24 mouse cellular contexts compared by ENCODE assay signal in the genomic region with DNA sequence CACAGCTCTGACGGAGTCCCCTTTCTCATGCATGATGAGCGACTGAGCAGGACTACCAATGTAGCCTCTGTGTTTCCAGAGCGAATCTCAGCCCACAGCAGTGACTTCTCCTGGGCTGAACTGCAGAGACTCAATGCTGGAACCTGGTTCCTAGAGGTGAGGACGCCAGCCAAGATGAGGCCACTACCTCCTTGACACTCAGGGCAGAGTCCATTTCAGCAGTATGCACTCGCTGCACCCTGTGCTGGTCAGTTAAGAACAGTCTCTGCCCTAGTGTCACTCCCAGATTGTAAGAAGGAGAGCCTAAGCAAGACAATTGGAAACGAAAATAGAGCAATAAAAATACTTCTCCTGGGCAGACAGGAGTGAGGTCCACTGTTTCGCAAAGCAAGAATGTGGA. TPM values are rescaled to one million over a fixed set of nuclear protein-coding genes. Genes with fewer than 3 reads are reported as not detected.
A peak's percentile ranks its signal among the peaks of the same experiment; 100 is the strongest.
DNase-seq lines count a peak whose midpoint lies in the region; ATAC-seq lines count a peak whose summit lies in the region.
"Had no signal": no experiment of that assay in that cellular context is flagged by ENCODE, and none has a peak within 500 bp of the region (broad histone marks: within the 10 kb centered on the region; RNA-seq: fewer than 3 reads in every experiment).

No protein-coding gene starts in this region.

- ATAC-seq in intestine, embryonic 16.5 days: peak; percentile 55; the same call in 1 of the 2 replicates
- no peak for ATAC-seq in intestine, embryonic 15.5 days
- ATAC-seq in kidney, embryonic 14.5 days (ENCODE audit: low FRiP score, low TSS enrichment): no peak
- ATAC-seq: activated CD4-positive, CD25-positive, alpha-beta regulatory T cell, adult 4 months; forebrain, postnatal 0 days had no signal

- DNase-seq in kidney, adult 8-10 months: peak; percentile 50 to 56
- peak; percentile 42 for DNase-seq in kidney, postnatal 14 days
- peak; percentile 3 for DNase-seq in yolk sac, embryonic 10.5 days (ENCODE audit: low spot score)
- DNase-seq in right cerebral cortex, postnatal 14 days: no peak
- no peak for DNase-seq in left cerebral cortex, adult 18-20 months (ENCODE audit: low spot score in 2 of 2)
- DNase-seq: adrenal gland, postnatal 14 days; cerebellum, adult 11-12 months; cerebellum, adult 9-10 months; cerebellum, postnatal 25 days; forebrain, postnatal 0 days; gastrocnemius, adult 2 months; gastrocnemius, postnatal 25 days had no signal

- no peaks in the 10 kb centered on the region for H3K36me3 ChIP-seq in intestine, embryonic 16.5 days (ENCODE audit: control insufficient read depth, insufficient read depth, low read length)
- no peaks in the 10 kb centered on the region for H3K36me3 ChIP-seq in intestine, embryonic 15.5 days
- no peaks in the 10 kb centered on the region for H3K36me3 ChIP-seq in kidney, embryonic 14.5 days (ENCODE audit: control insufficient read depth, insufficient read depth, low read length)
- H3K36me3 ChIP-seq: embryonic facial prominence, embryonic 13.5 days; forebrain, embryonic 12.5 days; heart, embryonic 12.5 days; hindbrain, embryonic 10.5 days had no signal

- no peaks in the 10 kb centered on the region for H3K9me3 ChIP-seq in intestine, embryonic 16.5 days (ENCODE audit: control insufficient read depth, low read length)
- no peaks in the 10 kb centered on the region for H3K9me3 ChIP-seq in intestine, embryonic 15.5 days
- H3K9me3 ChIP-seq in kidney, embryonic 14.5 days (ENCODE audit: control insufficient read depth, low read length): no peaks in the 10 kb centered on the region
- H3K9me3 ChIP-seq: embryonic facial prominence, embryonic 13.5 days; forebrain, embryonic 12.5 days; heart, embryonic 12.5 days; hindbrain, embryonic 10.5 days had no signal

- no peak overlapping the region for H3K4me2 ChIP-seq in intestine, embryonic 16.5 days (ENCODE audit: low read depth, low read length)
- H3K4me2 ChIP-seq in intestine, embryonic 15.5 days (replicated peaks): no peak overlapping the region
- H3K4me2 ChIP-seq in kidney, embryonic 14.5 days (replicated peaks; ENCODE audit: low read depth, low read length): no peak overlapping the region
- H3K4me2 ChIP-seq: embryonic facial prominence, embryonic 13.5 days; forebrain, embryonic 12.5 days; heart, embryonic 12.5 days had no signal

- H3K4me3 ChIP-seq in intestine, embryonic 16.5 days (ENCODE audit: low read length): no peak overlapping the region
- no peak overlapping the region for H3K4me3 ChIP-seq in intestine, embryonic 15.5 days (replicated peaks)
- H3K4me3 ChIP-seq in kidney, embryonic 14.5 days (ENCODE audit: low read length): no peak overlapping the region
- H3K4me3 ChIP-seq: embryonic facial prominence, embryonic 13.5 days; forebrain, embryonic 12.5 days; gastrocnemius, adult 2 months; heart, embryonic 12.5 days; hindbrain, embryonic 10.5 days had no signal

- WGBS in intestine, embryonic 16.5 days: 66% methylated on average over 7 of the region's 7 CpGs
- 58% methylated on average over 7 of the region's 7 CpGs for WGBS in intestine, embryonic 15.5 days
- WGBS in kidney, embryonic 14.5 days: 71% methylated on average over 7 of the region's 7 CpGs

- H3K27ac ChIP-seq in intestine, embryonic 16.5 days (ENCODE audit: low read length): no peak overlapping the region
- H3K27ac ChIP-seq in intestine, embryonic 15.5 days: no peak overlapping the region
- H3K27ac ChIP-seq in kidney, embryonic 14.5 days (ENCODE audit: low read depth, low read length): no peak overlapping the region
- H3K27ac ChIP-seq: embryonic facial prominence, embryonic 13.5 days; forebrain, embryonic 12.5 days; gastrocnemius, adult 2 months; hindbrain, embryonic 10.5 days had no signal

- 0 out of 2 replicates have a peak, but pooled peaks cover 7% of the 10 kb centered on the region for H3K27me3 ChIP-seq in intestine, embryonic 16.5 days (replicated peaks; ENCODE audit: control insufficient read depth, insufficient read depth, low read length)
- peaks cover 5% of the 10 kb centered on the region; the same call in 1 of the 2 replicates for H3K27me3 ChIP-seq in intestine, embryonic 15.5 days (replicated peaks)
- no peaks in the 10 kb centered on the region; the same call in 1 of the 2 replicates for H3K27me3 ChIP-seq in kidney, embryonic 14.5 days (ENCODE audit: control insufficient read depth, insufficient read depth, low read length)

- H3K4me1 ChIP-seq in intestine, embryonic 16.5 days (ENCODE audit: control insufficient read depth, insufficient read depth, low read length): peaks cover 4% of the 10 kb centered on the region; the same call in 1 of the 2 replicates
- H3K4me1 ChIP-seq in intestine, embryonic 15.5 days (replicated peaks): no peaks in the 10 kb centered on the region; the same call in 1 of the 2 replicates
- H3K4me1 ChIP-seq in kidney, embryonic 14.5 days (ENCODE audit: control insufficient read depth, insufficient read depth, low read length): no peaks in the 10 kb centered on the region

- no peak overlapping the region for H3K9ac ChIP-seq in intestine, embryonic 16.5 days (ENCODE audit: low read depth, low read length)
- H3K9ac ChIP-seq in intestine, embryonic 15.5 days: no peak overlapping the region
- H3K9ac ChIP-seq in kidney, embryonic 14.5 days (ENCODE audit: low read depth, low read length): no peak overlapping the region
- H3K9ac ChIP-seq: embryonic facial prominence, embryonic 13.5 days; forebrain, embryonic 12.5 days; forebrain, postnatal 0 days; heart, embryonic 12.5 days had no signal

RNA-seq across cellular contexts. Expression of a gene that starts 4.7 kb away (rescaled TPM):
- 1.5 and 1.8 TPM in 2 replicates for polyA plus RNA-seq in intestine, embryonic 16.5 days (2015; fragmentation: Nextera tagmentation; extraction: Ambion mirVana)
- polyA plus RNA-seq in intestine, embryonic 15.5 days (2015; fragmentation: Nextera tagmentation; extraction: Ambion mirVana): 0.50 and 1.3 TPM in 2 replicates
- 1.5 and 2.6 TPM in 2 replicates for polyA plus RNA-seq in kidney, embryonic 14.5 days (2014; fragmentation: Nextera tagmentation; extraction: Ambion mirVana)
- total RNA-seq in left cerebral cortex, adult 18-20 months (2021): 1 to 10 TPM; 6.9 to 7.2 TPM
- total RNA-seq: gastrocnemius, adult 2 months; gastrocnemius, postnatal 25 days; granulocyte monocyte progenitor cell, adult 5-6 weeks; heart, adult 8-10 months; heart, postnatal 25 days; MEL had no signal
- polyA plus RNA-seq: activated CD4-positive, CD25-positive, alpha-beta regulatory T cell, adult 4 months had no signal

RNA-seq across cellular contexts. Expression of a gene that starts 33.2 kb away (rescaled TPM):
- polyA plus RNA-seq in intestine, embryonic 16.5 days (2015; fragmentation: Nextera tagmentation; extraction: Ambion mirVana): 8.5 and 11.0 TPM in 2 replicates
- 2.5 and 3.0 TPM in 2 replicates for polyA plus RNA-seq in intestine, embryonic 15.5 days (2015; fragmentation: Nextera tagmentation; extraction: Ambion mirVana)
- polyA plus RNA-seq in kidney, embryonic 14.5 days (2014; fragmentation: Nextera tagmentation; extraction: Ambion mirVana): 7.3 and 9.3 TPM in 2 replicates
- 100 to 1,000 TPM; 136 to 140 TPM for total RNA-seq in left cerebral cortex, adult 18-20 months (2021)

Comparison
In these comparisons a context has a peak if more than half of its experiments do, and no peak if none do; other contexts are left out.
1. DNase-seq: peak in kidney, adult 8-10 months (2 of 2), kidney, postnatal 14 days (single experiment) and yolk sac, embryonic 10.5 days (single experiment); none in right cerebral cortex, postnatal 14 days (single experiment) and left cerebral cortex, adult 18-20 months (0 of 2).